Mouse (Mus musculus) erythroblast, embryonic 14.5 days (primary cell): Measurements from ENCODE around the gene Mybph.

Source experiments
- GATA1 ChIP-seq: IDR thresholded peaks from 2 replicates; pipeline ENCODE4 v1.6.1; 2012; ENCODE audit warnings: low read length, inconsistent platforms, mixed read lengths
- TAL1 ChIP-seq: IDR thresholded peaks from 3 replicates; pipeline ENCODE4 v1.6.1; 2012; ENCODE audit warnings: low read length, inconsistent platforms, mixed read lengths

- TF ChIP-seq GATA1, result no peak
- TF ChIP-seq TAL1, result no peak
These were observed 1.9 kb downstream of the Mybph start for GRCm38 (mm10) chr1:134195117-134195516.
